Mouse (Mus musculus): ENCODE measurements around the gene Trim30c. TPM values are rescaled to one million over a fixed set of nuclear protein-coding genes. Genes with fewer than 3 reads are reported as not detected.
"Not testable (repeated sequence)": the region's sequence is repeated elsewhere in the genome, so short reads cannot be mapped to it uniquely, and the experiment has no call there.

Gene Trim30c
- polyA plus RNA-seq, 1 experiment = not detected

DNA sequence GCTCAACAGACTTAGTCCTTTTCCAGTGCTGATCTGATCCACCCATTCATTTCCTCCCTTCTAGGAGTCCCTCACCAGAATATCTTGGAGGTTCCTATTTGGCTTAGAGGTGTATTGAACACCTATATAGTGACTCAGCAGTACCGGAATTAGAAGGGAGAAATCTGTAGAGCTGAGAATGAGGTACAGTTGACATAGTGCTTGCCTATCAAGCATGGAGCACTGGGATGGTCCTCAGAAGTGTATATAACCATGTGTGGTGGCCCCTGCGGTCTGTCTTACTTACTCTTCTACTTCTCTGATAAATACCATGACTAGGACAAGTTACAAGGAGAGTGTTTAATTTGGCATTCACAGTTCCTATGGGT, 47.1 kb downstream of the Trim30c start:
- Histone ChIP-seq H3K27me3 (ENCODE audit: control insufficient read depth, insufficient read depth, low read length) (no peaks in the 10 kb centered on the region), H3K27ac (ENCODE audit: control insufficient read depth, insufficient read depth, low read depth, low read length) (no peak overlapping the region), H3K4me1 (ENCODE audit: control insufficient read depth, insufficient read depth, low read length) (no peaks in the 10 kb centered on the region), H3K36me3 (ENCODE audit: control insufficient read depth, insufficient read depth, low read length) (no peaks in the 10 kb centered on the region), H3K4me3 (ENCODE audit: control insufficient read depth, low read depth, low read length) (no peak overlapping the region)
- TF ChIP-seq CTCF (IDR thresholded peaks at IDR 0.05; ENCODE audit: control insufficient read depth, insufficient read depth, insufficient replicate concordance, low read depth, low read length) (no peak), POLR2A (IDR thresholded peaks at IDR 0.05; ENCODE audit: control insufficient read depth, low read depth, low read length) (no peak)

DNA sequence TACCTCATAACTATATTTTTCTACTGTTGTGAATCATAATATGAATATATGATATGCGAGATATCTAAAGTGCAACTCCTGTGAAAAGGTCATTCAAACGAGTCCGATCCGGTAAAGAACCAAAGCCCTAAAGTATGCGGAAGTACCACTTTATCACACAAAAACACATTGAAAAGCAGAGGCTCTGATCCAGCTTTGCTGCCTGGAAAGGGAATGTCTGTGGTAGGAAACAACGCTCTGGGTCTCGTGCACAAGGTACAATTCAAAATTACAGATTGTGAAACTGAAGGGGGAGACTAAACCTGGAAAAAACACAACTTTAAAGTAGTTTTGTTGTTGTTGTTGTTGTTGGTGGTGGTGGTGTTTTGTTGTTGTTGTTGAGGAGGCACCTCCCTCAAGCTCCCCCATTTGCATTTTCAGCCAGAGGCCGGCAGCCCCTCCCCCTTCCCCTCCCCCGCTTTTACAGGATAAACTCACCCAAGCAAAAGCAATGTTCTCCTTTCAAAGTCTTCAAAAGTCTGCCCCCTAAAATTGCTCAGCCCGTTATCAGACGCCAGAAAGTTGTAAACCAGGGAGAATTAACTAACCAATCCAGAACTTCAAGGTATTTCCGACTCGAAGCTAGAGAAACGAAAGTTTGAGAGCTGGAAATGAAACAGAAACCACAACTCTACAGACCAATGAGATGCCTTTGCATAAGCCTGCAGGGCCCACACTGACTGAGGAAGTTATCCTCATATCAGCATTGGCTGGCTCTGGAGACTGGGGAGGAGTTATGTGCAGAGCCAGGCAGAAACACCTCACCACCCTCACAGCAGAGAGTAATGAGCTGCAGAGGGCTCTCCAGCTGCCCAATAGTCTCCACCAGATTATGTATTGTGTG, 47.7 kb downstream of the Trim30c start, which contains the start of gene Trim12c:
Trim12c (minus strand) TSS at position 646 of the 883 bp plus-strand sequence.
- peak within 1 kb of the TSS; percentile 53; the same call in 1 of the 2 replicates for H3K27ac ChIP-seq (ENCODE audit: control insufficient read depth, insufficient read depth, low read depth, low read length)
- no peaks in the 10 kb centered on the region for H3K4me1 ChIP-seq (ENCODE audit: control insufficient read depth, insufficient read depth, low read length)
- H3K4me3 ChIP-seq (ENCODE audit: control insufficient read depth, low read depth, low read length) = peak within 1 kb of the TSS; percentile 64
- H3K27me3 ChIP-seq (ENCODE audit: control insufficient read depth, insufficient read depth, low read length) = no peaks in the 10 kb centered on the region
- no peaks in the 10 kb centered on the region for H3K36me3 ChIP-seq (ENCODE audit: control insufficient read depth, insufficient read depth, low read length)
- 0 out of 2 replicates have a peak, but pooled peaks have one; percentile 15 for TF ChIP-seq POLR2A (IDR thresholded peaks at IDR 0.05; ENCODE audit: control insufficient read depth, low read depth, low read length)
- TF ChIP-seq CTCF (IDR thresholded peaks at IDR 0.05; ENCODE audit: control insufficient read depth, insufficient read depth, insufficient replicate concordance, low read depth, low read length) = no peak

DNA sequence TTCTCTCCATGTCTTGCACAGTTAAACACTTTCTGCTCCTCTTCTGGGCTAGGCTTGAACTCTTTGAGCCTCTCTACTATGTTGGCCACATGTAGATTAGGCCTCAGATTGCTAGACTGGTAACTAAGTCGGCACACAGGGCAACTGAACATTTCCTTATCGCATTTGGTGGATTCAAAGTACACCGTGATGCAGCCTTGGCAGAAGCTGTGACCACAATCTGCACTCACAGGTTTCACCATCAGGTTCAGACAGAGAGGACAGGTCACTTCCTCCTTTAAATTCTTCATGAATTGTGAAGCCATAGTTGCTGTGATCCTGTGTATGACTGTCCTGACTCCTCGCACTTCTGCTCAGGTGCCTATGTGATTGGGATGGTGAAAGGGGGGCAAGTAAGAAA, 52.6 kb downstream of the Trim30c start:
- not testable (repeated sequence) for H3K4me1 ChIP-seq (ENCODE audit: control insufficient read depth, insufficient read depth, low read length); H3K36me3 ChIP-seq (ENCODE audit: control insufficient read depth, insufficient read depth, low read length); H3K27ac ChIP-seq (ENCODE audit: control insufficient read depth, insufficient read depth, low read depth, low read length); H3K4me3 ChIP-seq (ENCODE audit: control insufficient read depth, low read depth, low read length); H3K27me3 ChIP-seq (ENCODE audit: control insufficient read depth, insufficient read depth, low read length)

DNA sequence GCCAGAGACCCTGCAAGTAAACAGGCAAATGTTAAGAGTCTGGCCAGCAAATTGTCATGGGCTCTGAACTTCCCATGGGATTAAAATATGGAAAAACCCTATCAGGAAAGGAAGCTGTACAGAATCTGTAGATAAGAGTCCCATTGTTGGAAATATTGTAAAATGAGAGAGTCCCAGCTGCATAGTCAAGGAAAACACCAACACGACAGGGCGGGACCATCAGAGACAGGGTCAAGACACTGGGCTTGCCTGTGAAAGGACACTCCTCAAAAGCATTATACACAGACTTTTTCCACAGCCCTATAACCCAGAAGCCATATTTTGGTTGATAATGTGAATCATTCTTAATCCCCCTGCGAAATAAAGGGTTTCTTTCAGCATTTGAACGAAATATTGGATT, 59.9 kb downstream of the Trim30c start:
- H3K4me3 ChIP-seq (ENCODE audit: control insufficient read depth, low read depth, low read length) = not testable (repeated sequence)

DNA sequence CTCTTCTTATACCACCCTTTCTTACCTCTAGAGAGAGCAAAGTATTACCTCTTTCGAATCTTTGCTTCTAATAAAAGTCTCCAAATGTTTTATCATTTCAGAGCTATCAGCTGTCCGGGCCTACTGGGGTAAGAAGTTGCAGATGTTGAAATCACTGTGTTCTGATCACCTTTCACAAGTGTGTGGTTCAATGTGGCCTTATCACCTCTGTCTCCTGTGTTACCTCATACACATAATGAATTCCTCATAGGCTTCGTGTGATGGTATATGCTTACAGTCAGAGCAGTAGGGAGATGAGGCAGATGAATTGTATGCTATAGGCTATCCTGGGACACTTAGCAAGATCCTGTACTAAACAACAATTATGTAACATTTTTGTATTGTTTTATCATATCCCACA, 65.1 kb downstream of the Trim30c start:
- H3K27me3 ChIP-seq (ENCODE audit: control insufficient read depth, insufficient read depth, low read length); H3K36me3 ChIP-seq (ENCODE audit: control insufficient read depth, insufficient read depth, low read length); H3K4me1 ChIP-seq (ENCODE audit: control insufficient read depth, insufficient read depth, low read length); H3K27ac ChIP-seq (ENCODE audit: control insufficient read depth, insufficient read depth, low read depth, low read length); H3K4me3 ChIP-seq (ENCODE audit: control insufficient read depth, low read depth, low read length): not testable (repeated sequence)

More for the DNA sequence above, 59.9 kb downstream of the Trim30c start:
- H3K36me3 ChIP-seq (ENCODE audit: control insufficient read depth, insufficient read depth, low read length); H3K27me3 ChIP-seq (ENCODE audit: control insufficient read depth, insufficient read depth, low read length); H3K27ac ChIP-seq (ENCODE audit: control insufficient read depth, insufficient read depth, low read depth, low read length); H3K4me1 ChIP-seq (ENCODE audit: control insufficient read depth, insufficient read depth, low read length): not testable (repeated sequence)

Other genes with a start within 250 kb of the Trim30c start
- gene Olfm5, start 236.0 kb downstream of the Trim30c start, polyA plus RNA-seq (2012; rRNA removed) = not detected in 2 replicates
- gene Olfr648, start 217.4 kb downstream of the Trim30c start, polyA plus RNA-seq (2012; rRNA removed) = 0.07 and 0.09 TPM in 2 replicates
- gene Olfr649, start 204.9 kb downstream of the Trim30c start, polyA plus RNA-seq (2012; rRNA removed) = not detected in 2 replicates
- 1.9 and 2.4 TPM in 2 replicates for gene Trim6, start 182.0 kb downstream of the Trim30c start, polyA plus RNA-seq (2012; rRNA removed)
- 1.0 and 1.2 TPM in 2 replicates for gene Trim34a, start 156.4 kb downstream of the Trim30c start, polyA plus RNA-seq (2012; rRNA removed)
- gene Trim5, start 112.7 kb downstream of the Trim30c start, polyA plus RNA-seq (2012; rRNA removed) = 0.11 and 0.16 TPM in 2 replicates
- 0.54 and 1.1 TPM in 2 replicates for gene Trim12a, start 85.4 kb downstream of the Trim30c start, polyA plus RNA-seq (2012; rRNA removed)
- gene Trim34b, start 71.4 kb downstream of the Trim30c start, polyA plus RNA-seq (2012; rRNA removed) = 0.24 and 0.74 TPM in 2 replicates
- gene Trim12c, start 47.5 kb downstream of the Trim30c start, polyA plus RNA-seq (2012; rRNA removed) = 0.40 and 0.98 TPM in 2 replicates
- gene Trim30b, start 31.0 kb downstream of the Trim30c start, polyA plus RNA-seq (2012; rRNA removed) = 0.07 and 0.08 TPM in 2 replicates
- gene Trim30a, start 64.4 kb upstream of the Trim30c start, polyA plus RNA-seq (2012; rRNA removed) = 0.17 and 0.32 TPM in 2 replicates
- gene Trim30d, start 107.0 kb upstream of the Trim30c start, polyA plus RNA-seq (2012; rRNA removed) = 0.25 and 0.38 TPM in 2 replicates
- gene Olfr651, start 149.3 kb upstream of the Trim30c start, polyA plus RNA-seq (2012; rRNA removed) = not detected in 2 replicates
- gene Olfr652, start 160.1 kb upstream of the Trim30c start, polyA plus RNA-seq (2012; rRNA removed) = 0.20 TPM in 1 of 2 replicates, not detected in the other
- 0.06 and 0.19 TPM in 2 replicates for gene Olfr653, start 176.5 kb upstream of the Trim30c start, polyA plus RNA-seq (2012; rRNA removed)
- gene Olfr654, start 186.2 kb upstream of the Trim30c start, polyA plus RNA-seq (2012; rRNA removed) = 0.64 and 0.87 TPM in 2 replicates
- not detected in 2 replicates for gene Olfr655, start 200.9 kb upstream of the Trim30c start, polyA plus RNA-seq (2012; rRNA removed)
- gene Olfr656, start 213.1 kb upstream of the Trim30c start, polyA plus RNA-seq (2012; rRNA removed) = not detected in 2 replicates
- gene Olfr657, start 224.0 kb upstream of the Trim30c start, polyA plus RNA-seq (2012; rRNA removed) = not detected in 2 replicates
- gene Olfr658, start 246.5 kb upstream of the Trim30c start, polyA plus RNA-seq (2012; rRNA removed) = not detected in 2 replicates